Mouse (Mus musculus) embryo, embryonic 9.5 days (tissue): ENCODE results near the gene Xpo5.

Experiments
- DNase-seq: peaks from one replicate; pipeline ENCODE4 v3.0.0-alpha.2; 2017; ENCODE audit errors: extremely low spot score

Xpo5 gene

GRCm38 (mm10) chr17:46201151-46201550 lies 1.4 kb upstream of the Xpo5 start:
- DNase-seq = no peak

- DNase-seq = no peak
These were observed 496 bp downstream of the Xpo5 start for GRCm38 (mm10) chr17:46203078-46203477.

- no peak for DNase-seq
These were observed 4.1 kb downstream of the Xpo5 start for GRCm38 (mm10) chr17:46206676-46207075.

- DNase-seq = no peak
These were observed 8.0 kb downstream of the Xpo5 start for GRCm38 (mm10) chr17:46210550-46210949.

DNA sequence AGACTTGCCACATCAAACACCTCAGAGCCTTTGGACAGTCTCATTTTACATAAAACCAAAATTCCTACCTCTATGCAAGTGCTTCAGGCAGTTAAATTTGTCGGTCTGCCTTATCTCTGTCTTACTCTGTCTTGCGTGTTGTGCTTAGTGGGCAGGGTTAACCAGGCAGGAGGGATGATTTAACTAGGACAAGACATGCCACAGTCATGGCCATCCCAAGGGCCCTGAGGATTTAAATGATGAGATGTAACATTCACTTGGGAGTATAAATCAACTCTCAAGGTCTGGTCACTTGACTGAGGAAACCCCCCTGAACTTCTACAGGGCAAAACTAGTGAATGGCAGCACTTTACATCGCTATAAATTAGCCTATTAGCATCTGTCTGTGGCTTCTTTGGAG lies 19.0 kb downstream of the Xpo5 start:
- no peak for DNase-seq

DNA sequence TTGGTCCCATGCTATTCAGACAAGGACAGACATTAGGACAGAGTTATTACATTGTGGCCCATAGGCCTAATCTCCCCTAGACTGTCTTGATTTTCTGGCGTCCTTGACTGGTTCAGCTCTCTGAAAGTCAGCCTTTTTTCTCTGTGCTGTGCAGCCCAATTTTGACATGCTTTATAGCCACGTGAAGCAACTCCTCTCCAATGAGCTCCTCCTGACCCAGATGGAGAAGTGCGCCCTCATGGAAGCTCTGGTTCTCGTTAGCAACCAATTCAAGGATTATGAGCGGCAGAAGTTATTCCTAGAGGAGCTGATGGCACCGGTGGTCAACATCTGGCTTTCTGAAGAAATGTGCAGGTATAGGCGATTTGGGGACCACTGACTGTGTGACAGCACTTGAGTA lies 25.0 kb downstream of the Xpo5 start:
- no peak for DNase-seq

DNA sequence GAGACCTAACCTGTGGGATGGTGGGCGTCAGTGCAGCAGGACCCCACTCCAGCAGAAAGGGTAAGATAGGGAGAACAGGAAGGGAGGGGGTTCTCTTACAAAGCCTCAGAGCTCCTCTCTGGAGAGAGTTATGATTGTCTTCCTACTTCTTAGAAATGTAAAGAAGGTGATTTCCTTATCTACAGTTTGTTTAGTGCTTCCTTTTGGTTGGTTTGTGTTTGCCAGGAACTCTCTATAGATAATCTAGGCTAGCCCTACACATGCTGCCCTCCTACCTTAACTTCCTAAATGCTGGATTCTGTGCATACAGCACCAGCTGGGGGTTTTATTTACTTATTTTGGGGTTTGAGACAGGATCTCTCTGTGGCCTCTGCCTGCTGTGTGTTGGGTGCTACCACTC lies 33.5 kb downstream of the Xpo5 start:
- DNase-seq = no peak

- DNase-seq = no peak
These were observed 34.5 kb downstream of the Xpo5 start for GRCm38 (mm10) chr17:46237079-46237478.

DNA sequence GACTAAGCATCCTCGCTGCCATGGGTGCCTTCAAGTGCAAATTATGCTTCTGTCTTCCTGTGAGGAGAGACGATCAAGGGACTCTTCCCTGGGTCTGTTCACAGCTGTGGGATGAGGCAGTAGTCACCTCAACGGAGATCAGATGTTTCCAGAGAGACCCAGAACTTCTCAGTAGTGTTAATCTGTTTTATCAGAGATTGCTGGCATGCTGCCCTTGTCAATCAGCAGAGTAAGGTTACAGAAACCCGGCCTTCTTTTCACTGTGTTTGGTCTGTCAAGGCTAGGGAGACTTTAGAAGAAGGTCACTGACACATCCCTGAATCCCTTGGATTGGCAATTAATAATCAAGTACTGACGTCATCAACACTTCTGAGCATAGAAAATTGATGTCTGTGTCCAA lies 34.9 kb downstream of the Xpo5 start:
- no peak for DNase-seq

DNA sequence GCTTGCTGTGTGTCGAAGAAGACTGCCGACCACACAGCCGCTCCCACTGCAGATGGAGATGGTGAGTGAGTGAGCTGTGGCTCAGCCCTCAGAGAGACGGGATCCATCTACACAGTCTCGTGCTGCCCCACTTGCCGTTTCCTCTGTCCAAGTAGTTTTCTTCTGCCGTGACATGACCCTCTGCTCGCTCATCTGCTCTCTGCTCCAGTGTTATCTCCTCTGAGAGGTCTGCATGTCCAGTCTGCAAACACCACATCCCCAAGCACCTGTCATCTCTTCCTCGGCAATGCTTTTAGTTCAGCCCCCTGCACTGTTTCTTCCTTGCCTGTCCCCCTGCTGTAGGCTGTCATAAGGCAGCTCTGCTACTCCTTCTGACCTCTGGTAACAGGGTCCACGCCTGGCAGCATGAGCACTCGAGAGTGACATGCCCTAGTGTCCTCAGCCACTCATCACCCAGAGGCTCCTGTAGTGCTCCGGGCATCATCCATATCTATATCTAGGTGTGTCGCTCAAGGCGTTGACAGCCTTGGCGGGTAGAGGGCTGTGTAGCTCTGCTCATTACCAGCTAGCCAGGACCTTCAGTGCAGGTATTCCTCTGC lies 37.0 kb downstream of the Xpo5 start:
- DNase-seq = no peak

DNA sequence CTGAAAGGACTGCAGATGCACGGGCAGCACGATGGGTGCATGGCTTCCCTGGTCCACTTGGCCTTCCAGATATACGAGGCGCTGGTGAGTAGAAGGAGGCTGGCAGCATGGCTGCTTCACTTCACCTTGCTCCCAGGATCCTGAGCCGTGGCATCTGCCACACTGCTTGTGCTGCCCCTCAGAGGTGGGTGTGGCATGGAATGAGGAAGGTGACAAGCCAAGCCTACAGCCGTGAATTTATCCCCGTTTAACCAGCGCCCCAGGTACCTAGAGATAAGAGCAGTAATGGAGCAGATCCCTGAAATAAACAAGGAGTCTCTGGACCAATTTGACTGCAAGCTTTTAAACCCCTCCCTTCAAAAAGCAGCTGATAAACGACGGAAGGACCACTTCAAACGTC lies 38.9 kb downstream of the Xpo5 start:
- DNase-seq = no peak

- DNase-seq = no peak
These were observed 39.7 kb downstream of the Xpo5 start for GRCm38 (mm10) chr17:46242274-46242673.

- no peak for DNase-seq
These were observed 40.4 kb downstream of the Xpo5 start for GRCm38 (mm10) chr17:46242993-46243392.

GRCm38 (mm10) chr17:46243624-46244023 lies 41.0 kb downstream of the Xpo5 start:
- no peak for DNase-seq

DNA sequence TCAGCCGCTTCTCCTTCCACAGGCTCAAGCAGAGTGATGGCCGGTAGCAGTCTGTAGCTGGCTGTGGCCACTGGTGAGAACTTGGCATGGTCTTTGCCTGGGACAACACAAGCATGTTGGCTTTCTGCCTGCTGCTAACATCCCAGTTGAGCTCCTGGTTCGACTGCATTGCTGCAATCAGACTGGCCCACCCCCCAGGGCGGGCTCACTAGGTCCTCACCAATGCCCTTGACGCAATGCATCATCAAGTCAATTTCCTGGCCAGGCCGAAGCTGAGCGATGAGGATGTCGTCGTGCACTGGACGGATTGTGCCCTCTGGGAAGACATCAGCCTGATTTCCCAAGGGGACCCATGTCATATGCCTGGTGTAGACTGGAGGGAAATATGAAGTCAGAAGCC lies 42.0 kb downstream of the Xpo5 start:
- DNase-seq = no peak

- peak; percentile 94 for DNase-seq
These were observed 45.1 kb downstream of the Xpo5 start, which contains the start of the genes Polr1c and Yipf3 for GRCm38 (mm10) chr17:46247512-46248188. Polr1c (minus strand) TSS chr17:46248054. Yipf3 (plus strand) TSS chr17:46248080.

DNA sequence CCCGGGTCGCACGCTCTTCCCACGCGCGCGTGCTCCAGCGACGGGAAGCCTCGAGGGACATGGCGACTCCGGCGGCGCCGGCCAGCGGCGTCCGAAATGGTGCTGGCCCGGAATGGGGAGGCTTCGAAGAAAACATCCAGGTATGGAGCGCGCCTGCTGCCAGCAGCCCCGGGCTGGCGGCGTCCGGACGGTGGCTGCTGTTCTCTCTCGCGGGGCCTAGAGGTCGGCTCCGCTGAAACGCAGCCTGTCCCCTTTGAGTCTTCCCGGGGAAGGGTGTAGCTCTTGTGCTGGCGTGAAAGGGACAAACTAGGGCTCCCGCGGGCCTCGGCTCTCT lies 45.6 kb downstream of the Xpo5 start:
- DNase-seq = no peak

DNA sequence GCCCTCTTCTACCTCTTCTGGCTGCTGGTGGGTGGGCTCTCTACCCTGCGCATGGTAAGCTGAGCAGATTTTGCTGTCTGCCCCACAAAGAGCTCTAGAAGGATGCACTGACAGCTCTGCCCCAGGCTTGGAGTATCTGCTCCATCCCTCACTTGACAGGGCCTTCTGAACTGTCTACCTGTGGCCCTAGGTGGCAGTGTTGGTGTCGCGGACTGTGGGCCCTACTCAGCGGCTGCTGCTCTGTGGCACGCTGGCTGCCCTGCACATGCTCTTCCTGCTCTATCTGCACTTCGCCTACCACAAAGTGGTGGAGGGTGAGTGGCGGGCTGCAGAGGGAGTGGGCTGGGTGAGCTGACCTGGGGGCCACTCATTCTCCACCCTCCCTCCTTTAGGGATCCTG lies 48.6 kb downstream of the Xpo5 start:
- DNase-seq = no peak

GRCm38 (mm10) chr17:46252571-46253451 lies 50.2 kb downstream of the Xpo5 start:
- DNase-seq = peak; percentile 57

DNA sequence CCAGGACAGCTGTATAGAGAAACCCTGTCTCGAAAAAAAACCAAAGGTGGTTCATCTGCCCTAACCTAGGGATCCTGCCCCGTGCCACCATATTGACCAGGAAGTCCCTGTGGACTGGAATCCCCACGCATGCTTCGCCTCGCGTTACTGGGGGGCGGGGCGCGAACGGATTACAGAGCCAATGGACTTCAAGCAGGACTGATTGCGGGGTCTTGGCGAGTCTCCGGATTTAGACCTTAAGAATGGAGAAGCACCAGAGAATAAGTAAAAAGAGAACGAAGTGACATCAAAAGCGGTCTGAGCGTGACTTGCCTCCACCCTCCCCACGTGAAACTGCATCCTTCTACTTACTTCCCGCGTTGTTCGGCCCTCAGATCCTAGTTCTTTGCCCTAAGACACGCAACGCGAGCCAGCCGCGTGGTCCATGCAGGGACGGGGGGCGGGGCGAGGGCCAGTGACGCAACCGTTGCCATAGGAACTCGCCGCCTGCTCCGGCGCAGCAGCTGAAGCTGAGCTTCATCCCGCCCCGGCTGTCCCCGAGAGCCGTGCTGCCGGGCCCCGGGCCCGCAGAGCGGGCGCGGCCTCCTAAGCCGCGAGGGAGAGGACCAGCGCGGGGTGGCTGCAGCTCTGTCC lies 51.0 kb downstream of the Xpo5 start, which contains the start of gene Lrrc73:
Gene Lrrc73 (plus strand): TSS at position 80 of the 633 bp plus-strand sequence.
- DNase-seq = peak; percentile 92

GRCm38 (mm10) chr17:46254106-46254505 lies 51.5 kb downstream of the Xpo5 start:
- DNase-seq = no peak

DNA sequence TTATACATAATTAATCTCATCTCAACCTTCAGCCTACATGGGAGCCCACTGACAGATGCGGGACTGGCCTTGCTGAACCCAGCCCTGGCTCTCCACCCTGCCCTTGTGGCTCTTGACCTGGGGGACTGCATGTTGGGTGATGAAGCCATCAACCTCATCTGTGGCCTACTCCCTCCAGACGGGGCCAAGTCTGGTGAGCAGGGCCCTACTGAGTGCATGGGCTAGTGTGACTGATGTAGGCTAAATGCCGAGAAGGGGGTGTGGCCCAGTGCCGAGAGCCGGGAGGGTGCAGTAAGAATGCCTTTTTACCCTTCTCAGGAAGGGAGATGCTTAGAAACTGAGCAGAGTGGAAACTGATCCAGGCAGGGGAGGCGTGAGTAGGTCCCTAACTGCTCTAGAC lies 52.6 kb downstream of the Xpo5 start:
- DNase-seq = no peak
